In the genomic region with DNA sequence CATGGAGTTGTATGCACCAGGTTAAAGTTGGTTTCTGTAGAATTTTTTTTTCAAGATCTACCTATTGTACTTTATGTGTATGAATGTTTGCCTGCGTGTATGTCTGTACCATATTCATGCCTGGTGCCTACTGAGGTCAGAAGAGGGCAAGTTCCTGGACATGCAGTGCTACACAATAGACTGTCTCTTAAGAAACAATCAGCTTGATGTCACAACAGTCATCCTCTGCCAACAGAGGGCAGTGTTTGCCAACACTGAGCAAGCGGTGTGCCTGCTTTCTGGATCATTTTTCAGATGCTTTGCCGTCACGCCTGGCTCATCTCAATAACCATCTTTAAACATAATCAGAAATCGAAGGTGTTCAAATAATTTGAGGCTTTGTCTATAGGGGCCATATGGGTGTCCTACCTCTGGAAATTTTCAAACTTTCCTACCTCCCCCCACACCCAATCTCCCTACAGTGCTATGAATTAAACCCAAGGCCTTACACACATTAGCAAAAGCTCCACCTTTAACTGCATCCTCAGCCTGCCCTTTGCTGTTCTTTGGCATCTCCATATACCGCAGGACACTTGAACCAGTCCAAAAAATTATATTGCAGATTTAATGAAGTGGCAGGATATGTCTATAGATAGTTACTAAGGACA, we compare ENCODE assay signal across 8 mouse cellular contexts. TPM values are rescaled to one million over a fixed set of nuclear protein-coding genes. Genes with fewer than 3 reads are reported as not detected.
DNase-seq lines count a peak whose midpoint lies in the region; ATAC-seq lines count a peak whose summit lies in the region.

No protein-coding gene starts in this region.

- peak; percentile 38 for DNase-seq in WW6 (ENCODE audit: low read depth, low spot score)
- peak; percentile 62 for DNase-seq in cerebellum, adult 8-10 months
- peak; percentile 21 to 52 for DNase-seq in frontal cortex, postnatal 10 days (ENCODE audit: low spot score in 2 of 2)
- DNase-seq in hindlimb bud, embryonic 11.5 days (ENCODE audit: extremely low spot score, low read depth, low spot score), result peak; percentile 46
- peak; percentile 55 for DNase-seq in left cerebral cortex, adult 11 months (ENCODE audit: low spot score)
- DNase-seq in right cerebral cortex, postnatal 14 days, result peak; percentile 71

- peak; percentile 82 for ATAC-seq in megakaryocyte, adult 5-6 weeks (ENCODE audit: poor library complexity, severe bottlenecking)
- no peak for ATAC-seq in inflammation-experienced regulatory T-cells, adult 6 months

RNA-seq across cellular contexts. Expression of gene Slc45a3, which starts 25.0 kb away (rescaled TPM):
- total RNA-seq in megakaryocyte, adult 5-6 weeks (2015), result 0.16 and 0.46 TPM in 2 replicates
- 0.33 TPM in 1 of 2 replicates, not detected in the other for total RNA-seq in megakaryocyte, adult 5-6 weeks (2017)
- polyA plus RNA-seq in inflammation-experienced regulatory T-cells, adult 6 months (2017; shearing (Covaris generic)), result not detected

RNA-seq across cellular contexts. Expression of gene Nucks1, which starts 27.4 kb away (rescaled TPM):
- total RNA-seq in megakaryocyte, adult 5-6 weeks (2015), result 145 TPM in 2 replicates
- 234 and 235 TPM in 2 replicates for total RNA-seq in megakaryocyte, adult 5-6 weeks (2017)
- polyA plus RNA-seq in inflammation-experienced regulatory T-cells, adult 6 months (2017; shearing (Covaris generic)), result 10 to 100 TPM; 36.5 to 67.7 (median 43.0) TPM
